Mouse (Mus musculus) embryonic facial prominence, embryonic 15.5 days (tissue): ENCODE data around the gene Ntm. TPM values are rescaled to one million over a fixed set of nuclear protein-coding genes. Genes with fewer than 3 reads are reported as not detected.

ENCODE experiments used
- ATAC-seq: fragments of 200-750 bp; cut with Nextera tagmentation; 2 replicates; pipeline ENCODE4 v1.8.0; 2017; ENCODE audit warnings: low read depth, moderate TSS enrichment; ENCODE audit not compliant: insufficient number of reproducible peaks, low FRiP score, low TSS enrichment
- H3K27ac ChIP-seq: fragments of 300-500 bp; sonication (generic); replicated peaks from 2 replicates; pipeline ENCODE4 v1.5.1; 2015; ENCODE audit warnings: mild to moderate bottlenecking, inconsistent platforms
- H3K27me3 ChIP-seq: fragments of 300-500 bp; sonication (generic); 2 replicates; pipeline ENCODE4 v1.6.1; 2015; ENCODE audit warnings: inconsistent platforms
- H3K36me3 ChIP-seq: fragments of 300-500 bp; sonication (generic); 2 replicates; pipeline ENCODE4 v1.6.1; 2015; ENCODE audit warnings: mild to moderate bottlenecking, inconsistent platforms
- H3K4me1 ChIP-seq: fragments of 300-500 bp; sonication (generic); 2 replicates; pipeline ENCODE4 v1.6.1; 2015; ENCODE audit warnings: inconsistent platforms
- H3K4me2 ChIP-seq: fragments of 300-500 bp; sonication (generic); replicated peaks from 2 replicates; pipeline ENCODE4 v1.6.1; 2015; ENCODE audit warnings: mild to moderate bottlenecking, inconsistent platforms
- H3K4me3 ChIP-seq: fragments of 300-500 bp; sonication (generic); replicated peaks from 2 replicates; pipeline ENCODE4 v1.5.1; 2015; ENCODE audit warnings: mild to moderate bottlenecking, inconsistent platforms
- H3K9ac ChIP-seq: fragments of 300-500 bp; sonication (generic); 2 replicates; pipeline ENCODE4 v1.6.1; 2015; ENCODE audit warnings: inconsistent platforms
- H3K9me3 ChIP-seq: fragments of 300-500 bp; sonication (generic); replicated peaks from 2 replicates; pipeline ENCODE4 v1.6.1; 2016; ENCODE audit warnings: inconsistent platforms
- WGBS: fragments of 180-500 bp; shearing (Covaris S2); methylation state at CpG from one replicate; pipeline ENCODE4 v1.1.7; 2015; 5-methylcytosine and 5-hydroxymethylcytosine counted together
- polyA plus RNA-seq: library from polyadenylated mRNA; unstranded; fragments of >200 nt; fragmentation: Nextera tagmentation; extraction: Ambion mirVana; gene quantifications from 2 replicates; pipeline ENCODE4 v1.2.1, GENCODE M21; 2015

Ntm gene
- polyA plus RNA-seq, 1 experiment from 2014 or later, result 23.8 TPM

GRCm38 (mm10) chr9:29612020-29612612 lies 350.8 kb downstream of the Ntm start:
- 78% methylated on average over 7 of the region's 7 CpGs for WGBS
- ATAC-seq, result no peak

GRCm38 (mm10) chr9:29610867-29611266 lies 352.1 kb downstream of the Ntm start:
- no peak overlapping the region for H3K9ac ChIP-seq

More at GRCm38 (mm10) chr9:29612020-29612612, 350.8 kb downstream of the Ntm start:
- Histone ChIP-seq H3K9me3 (no peaks in the 10 kb centered on the region), H3K4me2 (no peak overlapping the region), H3K27me3 (no peaks in the 10 kb centered on the region), H3K36me3 (no peaks in the 10 kb centered on the region), H3K4me3 (no peak overlapping the region), H3K27ac (no peak overlapping the region), H3K9ac (no peak overlapping the region), H3K4me1 (no peaks in the 10 kb centered on the region)

GRCm38 (mm10) chr9:29597665-29598064 lies 365.3 kb downstream of the Ntm start:
- Histone ChIP-seq H3K9me3 (no peaks in the 10 kb centered on the region), H3K4me2 (no peak overlapping the region), H3K36me3 (no peaks in the 10 kb centered on the region), H3K27ac (no peak overlapping the region), H3K4me1 (no peaks in the 10 kb centered on the region), H3K4me3 (no peak overlapping the region), H3K27me3 (no peaks in the 10 kb centered on the region), H3K9ac (no peak overlapping the region)
- 32% methylated on average over 4 of the region's 4 CpGs for WGBS
- no peak for ATAC-seq

More at GRCm38 (mm10) chr9:29610867-29611266, 352.1 kb downstream of the Ntm start:
- Histone ChIP-seq H3K4me2 (no peak overlapping the region), H3K36me3 (no peaks in the 10 kb centered on the region), H3K27ac (no peak overlapping the region), H3K4me3 (no peak overlapping the region), H3K27me3 (no peaks in the 10 kb centered on the region), H3K9me3 (no peaks in the 10 kb centered on the region), H3K4me1 (no peaks in the 10 kb centered on the region)
- no peak for ATAC-seq
- WGBS, result 43% methylated on average over 2 of the region's 2 CpGs

- Histone ChIP-seq H3K4me1 (no peaks in the 10 kb centered on the region), H3K9ac (no peak overlapping the region), H3K4me3 (no peak overlapping the region), H3K4me2 (no peak overlapping the region), H3K9me3 (no peaks in the 10 kb centered on the region), H3K27ac (no peak overlapping the region), H3K27me3 (no peaks in the 10 kb centered on the region), H3K36me3 (no peaks in the 10 kb centered on the region)
- 66% methylated on average over 9 of the region's 9 CpGs for WGBS
- no peak for ATAC-seq
Measured at GRCm38 (mm10) chr9:29595321-29595720, 367.6 kb downstream of the Ntm start.

GRCm38 (mm10) chr9:29594537-29595294 lies 368.2 kb downstream of the Ntm start:
- H3K4me3 ChIP-seq, result no peak overlapping the region
- H3K4me1 ChIP-seq, result no peaks in the 10 kb centered on the region
- ATAC-seq, result no peak
- 71% methylated on average over 21 of the region's 21 CpGs for WGBS
- H3K36me3 ChIP-seq, result no peaks in the 10 kb centered on the region
- H3K27me3 ChIP-seq, result no peaks in the 10 kb centered on the region
- no peak overlapping the region for H3K27ac ChIP-seq
- no peak overlapping the region for H3K9ac ChIP-seq
- no peaks in the 10 kb centered on the region for H3K9me3 ChIP-seq
- H3K4me2 ChIP-seq, result no peak overlapping the region

- Histone ChIP-seq H3K27ac (no peak overlapping the region), H3K27me3 (no peaks in the 10 kb centered on the region), H3K4me2 (no peak overlapping the region), H3K4me3 (no peak overlapping the region), H3K9me3 (no peaks in the 10 kb centered on the region), H3K9ac (no peak overlapping the region), H3K36me3 (no peaks in the 10 kb centered on the region), H3K4me1 (no peaks in the 10 kb centered on the region)
- no peak; the same call in 1 of the 2 replicates for ATAC-seq
- WGBS, result 63% methylated on average over 5 of the region's 5 CpGs
Measured at GRCm38 (mm10) chr9:29587376-29587775, 375.6 kb downstream of the Ntm start.

- no peak for ATAC-seq
- Histone ChIP-seq H3K36me3 (no peaks in the 10 kb centered on the region), H3K27me3 (no peaks in the 10 kb centered on the region), H3K4me2 (no peak overlapping the region), H3K4me3 (no peak overlapping the region), H3K27ac (no peak overlapping the region), H3K9ac (no peak overlapping the region), H3K4me1 (no peaks in the 10 kb centered on the region), H3K9me3 (no peaks in the 10 kb centered on the region)
- WGBS, result 73% methylated on average over 10 of the region's 10 CpGs
Measured at GRCm38 (mm10) chr9:29586381-29586770, 376.6 kb downstream of the Ntm start.

GRCm38 (mm10) chr9:29585746-29586380 lies 377.1 kb downstream of the Ntm start:
- no peaks in the 10 kb centered on the region for H3K4me1 ChIP-seq
- H3K9me3 ChIP-seq, result no peaks in the 10 kb centered on the region
- no peak overlapping the region for H3K4me2 ChIP-seq
- 54% methylated on average over 8 of the region's 8 CpGs for WGBS
- H3K36me3 ChIP-seq, result no peaks in the 10 kb centered on the region
- no peak overlapping the region for H3K9ac ChIP-seq
- no peak overlapping the region for H3K4me3 ChIP-seq
- no peak overlapping the region for H3K27ac ChIP-seq
- no peak for ATAC-seq
- H3K27me3 ChIP-seq, result no peaks in the 10 kb centered on the region

- Histone ChIP-seq H3K9me3 (no peaks in the 10 kb centered on the region), H3K36me3 (no peaks in the 10 kb centered on the region), H3K27me3 (no peaks in the 10 kb centered on the region), H3K4me1 (no peaks in the 10 kb centered on the region), H3K9ac (no peak overlapping the region), H3K27ac (no peak overlapping the region), H3K4me3 (no peak overlapping the region), H3K4me2 (no peak overlapping the region)
- ATAC-seq, result no peak
- 74% methylated on average over 11 of the region's 11 CpGs for WGBS
Measured at GRCm38 (mm10) chr9:29578226-29578625, 384.7 kb downstream of the Ntm start.

- no peak overlapping the region for H3K4me2 ChIP-seq
- H3K36me3 ChIP-seq, result no peaks in the 10 kb centered on the region
- H3K4me1 ChIP-seq, result no peaks in the 10 kb centered on the region
- no peak overlapping the region for H3K4me3 ChIP-seq
- no peak for ATAC-seq
- H3K9ac ChIP-seq, result no peak overlapping the region
- H3K27me3 ChIP-seq, result no peaks in the 10 kb centered on the region
- H3K9me3 ChIP-seq, result no peaks in the 10 kb centered on the region
- WGBS, result 45% methylated on average over 4 of the region's 4 CpGs
- no peak overlapping the region for H3K27ac ChIP-seq
Measured at GRCm38 (mm10) chr9:29576051-29576533, 386.8 kb downstream of the Ntm start.

GRCm38 (mm10) chr9:29574548-29574947 lies 388.4 kb downstream of the Ntm start:
- no peak overlapping the region for H3K4me3 ChIP-seq
- 64% methylated on average over 5 of the region's 5 CpGs for WGBS

More at GRCm38 (mm10) chr9:29574548-29574947, 388.4 kb downstream of the Ntm start:
- Histone ChIP-seq H3K36me3 (no peaks in the 10 kb centered on the region), H3K9me3 (no peaks in the 10 kb centered on the region), H3K27ac (no peak overlapping the region), H3K27me3 (no peaks in the 10 kb centered on the region), H3K9ac (no peak overlapping the region), H3K4me1 (no peaks in the 10 kb centered on the region), H3K4me2 (no peak overlapping the region)
- ATAC-seq, result no peak
